Mouse (Mus musculus) lung, postnatal 36 days (tissue): ENCODE measurements at regions not wholly inside any gene's neighbourhood (a gene's known extent, or its start where the extent isn't known, plus 50 kb on each side); places are given as distances from the start of the nearest gene placed in this dataset.

Experiments used
- DNase-seq: peaks from one replicate; pipeline ENCODE4 v3.0.0; 2022; ENCODE audit warnings: mixed read lengths

- no peak for DNase-seq
Measured at GRCm38 (mm10) chr5:64401737-64402136, 245.6 kb downstream of the Tbc1d1 start.

GRCm38 (mm10) chr5:64403077-64403981 is 247.2 kb downstream of the Tbc1d1 start:
- no peak for DNase-seq

- DNase-seq: no peak
Measured at GRCm38 (mm10) chr5:64403982-64404345, 247.9 kb downstream of the Tbc1d1 start.

- DNase-seq: no peak
Measured at GRCm38 (mm10) chr5:64404512-64404911, 248.4 kb downstream of the Tbc1d1 start.

- no peak for DNase-seq
Measured at GRCm38 (mm10) chr5:64408938-64409337, 252.8 kb downstream of the Tbc1d1 start.

GRCm38 (mm10) chr5:64410621-64411020 is 254.5 kb downstream of the Tbc1d1 start:
- DNase-seq: peak; percentile 42

GRCm38 (mm10) chr5:64414519-64414918 is 258.4 kb downstream of the Tbc1d1 start:
- DNase-seq: no peak

GRCm38 (mm10) chr5:64419395-64419794 is 263.3 kb downstream of the Tbc1d1 start:
- DNase-seq: no peak

GRCm38 (mm10) chr5:64422787-64423587 is 266.9 kb downstream of the Tbc1d1 start:
- DNase-seq: no peak

- no peak for DNase-seq
Measured at GRCm38 (mm10) chr5:64428822-64429221, 272.7 kb downstream of the Tbc1d1 start.

- peak; percentile 7 for DNase-seq
Measured at GRCm38 (mm10) chr5:64430501-64430900, 274.4 kb downstream of the Tbc1d1 start.

GRCm38 (mm10) chr5:64431624-64432023 is 275.5 kb downstream of the Tbc1d1 start:
- peak; percentile 17 for DNase-seq

- no peak for DNase-seq
Measured at GRCm38 (mm10) chr5:64433786-64434185, 277.7 kb downstream of the Tbc1d1 start.

- DNase-seq: no peak
Measured at GRCm38 (mm10) chr5:64435491-64435890, 279.4 kb downstream of the Tbc1d1 start.

- DNase-seq: no peak
Measured at GRCm38 (mm10) chr5:64435958-64436357, 279.9 kb downstream of the Tbc1d1 start.

- DNase-seq: no peak
Measured at GRCm38 (mm10) chr5:64437720-64438119, 281.6 kb downstream of the Tbc1d1 start.

GRCm38 (mm10) chr5:64438446-64439134 is 282.5 kb downstream of the Tbc1d1 start:
- DNase-seq: no peak

GRCm38 (mm10) chr5:64447847-64448246 is 291.7 kb downstream of the Tbc1d1 start:
- no peak for DNase-seq

- DNase-seq: no peak
Measured at GRCm38 (mm10) chr5:64452668-64453334, 296.7 kb downstream of the Tbc1d1 start.

- DNase-seq: no peak
Measured at GRCm38 (mm10) chr5:64459807-64460206, 303.7 kb downstream of the Tbc1d1 start.

GRCm38 (mm10) chr5:64460891-64461290 is 304.8 kb downstream of the Tbc1d1 start:
- no peak for DNase-seq

- no peak for DNase-seq
Measured at GRCm38 (mm10) chr5:64461592-64461991, 305.5 kb downstream of the Tbc1d1 start.

GRCm38 (mm10) chr5:64462411-64462810 is 306.3 kb downstream of the Tbc1d1 start:
- DNase-seq: no peak
